Mouse (Mus musculus) neutrophil, adult 83 days (primary cell): ENCODE data around the gene Cenpf. TPM values are rescaled to one million over a fixed set of nuclear protein-coding genes. Genes with fewer than 3 reads are reported as not detected.

Experiments used
- total RNA-seq, 2 experiments: library from RNA; stranded (reverse); gene quantifications; one replicate each; pipeline ENCODE4 v1.2.4; 2023

Cenpf gene
- total RNA-seq = 10 to 100 TPM; 44.2 to 48.0 TPM

GRCm38 (mm10) chr1:189687654-189688387, at the start of gene Cenpf:
TSS of gene Cenpf (minus strand) at chr1:189688086.

GRCm38 (mm10) chr1:189727884-189728783, 40.2 kb upstream of the Cenpf start, which contains the start of gene Ptpn14:
TSS of gene Ptpn14 (plus strand) at chr1:189728268.

Other genes with a start within 250 kb of the Cenpf start
- under 1 TPM; 0.13 to 0.18 TPM for gene Ptpn14, start 40.2 kb upstream of the Cenpf start, total RNA-seq
- 1 to 10 TPM; 6.9 to 8.8 TPM for gene Smyd2, start 234.3 kb upstream of the Cenpf start, total RNA-seq